Mouse (Mus musculus): ENCODE measurements at regions not wholly inside any gene's neighbourhood (a gene's known extent, or its start where the extent isn't known, plus 50 kb on each side); places are given as distances from the start of the nearest gene placed in this dataset.

- TF ChIP-seq CTCF (IDR thresholded peaks at IDR 0.05; ENCODE audit: low read depth) (no peak), EP300 (IDR thresholded peaks at IDR 0.05; ENCODE audit: low read depth) (no peak)
These were observed 84.5 kb upstream of the Cplx2 start for GRCm38 (mm10) chr13:54286616-54287015.

All from heart, postnatal 0 days (tissue).